Mouse (Mus musculus) stomach, postnatal 0 days (tissue): ENCODE results near the gene 1500015O10Rik. TPM values are rescaled to one million over a fixed set of nuclear protein-coding genes. Genes with fewer than 3 reads are reported as not detected.
A peak's percentile ranks its signal among the peaks of the same experiment; 100 is the strongest.

Experiments
- ATAC-seq: fragments of 200-750 bp; cut with Nextera tagmentation; 2 replicates; pipeline ENCODE4 v1.8.0; 2017; ENCODE audit not compliant: low FRiP score, low TSS enrichment
- DNase-seq: peaks from one replicate; pipeline ENCODE4 v3.0.0-alpha.2; 2016; ENCODE audit warnings: low spot score
- H3K27ac ChIP-seq: fragments of 300-500 bp; sonication (generic); replicated peaks from 2 replicates; pipeline ENCODE4 v1.5.1; 2014; ENCODE audit warnings: mild to moderate bottlenecking, control low read depth
- H3K27me3 ChIP-seq: fragments of 300-500 bp; sonication (generic); 2 replicates; pipeline ENCODE4 v1.6.1; 2014; ENCODE audit warnings: low read length; ENCODE audit not compliant: control insufficient read depth, insufficient read depth
- H3K36me3 ChIP-seq: fragments of 300-500 bp; sonication (generic); 2 replicates; pipeline ENCODE4 v1.6.1; 2014; ENCODE audit warnings: low read length, mixed read lengths; ENCODE audit not compliant: control insufficient read depth, insufficient read depth
- H3K4me1 ChIP-seq: fragments of 300-500 bp; sonication (generic); replicated peaks from 2 replicates; pipeline ENCODE4 v1.6.1; 2014; ENCODE audit warnings: antibody characterized with exemption; ENCODE audit not compliant: control insufficient read depth, insufficient read depth
- H3K4me2 ChIP-seq: fragments of 300-500 bp; sonication (generic); replicated peaks from 2 replicates; pipeline ENCODE4 v1.6.1; 2014; ENCODE audit warnings: low read depth, mild to moderate bottlenecking, control low read depth, moderate library complexity
- H3K4me3 ChIP-seq: fragments of 300-500 bp; sonication (generic); 2 replicates; pipeline ENCODE4 v1.5.1; 2014; ENCODE audit warnings: low read depth, low read length, control low read depth
- H3K9ac ChIP-seq: fragments of 300-500 bp; sonication (generic); 2 replicates; pipeline ENCODE4 v1.6.1; 2014; ENCODE audit warnings: mild to moderate bottlenecking, low read length, control low read depth, mixed read lengths
- H3K9me3 ChIP-seq: fragments of 300-500 bp; sonication (generic); 2 replicates; pipeline ENCODE4 v1.6.1; 2016; ENCODE audit warnings: low read length; ENCODE audit not compliant: control insufficient read depth
- CTCF ChIP-seq: IDR thresholded peaks from 2 replicates; pipeline ENCODE4 v1.5.1; 2016; ENCODE audit warnings: antibody characterized with exemption, low read depth, mild to moderate bottlenecking, moderate library complexity
- EP300 ChIP-seq: optimal IDR thresholded peaks from 2 replicates; pipeline ENCODE3; 2016; ENCODE audit warnings: antibody characterized with exemption
- WGBS: fragments of 180-500 bp; shearing (Covaris S2); extraction: QIAGEN DNeasy Blood & Tissue Kit; methylation state at CpG from one replicate; pipeline ENCODE4 v1.1.7; 2014; 5-methylcytosine and 5-hydroxymethylcytosine counted together
- polyA plus RNA-seq: library from polyadenylated mRNA; unstranded; fragments of >200 nt; fragmentation: Nextera tagmentation; extraction: Ambion mirVana; gene quantifications from 2 replicates; pipeline ENCODE4 v1.2.1, GENCODE M21; 2015

1500015O10Rik gene
- polyA plus RNA-seq, 1 experiment from 2014 or later = 15.5 TPM

- Histone ChIP-seq H3K9ac (no peak overlapping the region), H3K4me1 (no peaks in the 10 kb centered on the region), H3K4me3 (no peak overlapping the region), H3K36me3 (peaks cover 8% of the 10 kb centered on the region; the same call in 1 of the 2 replicates), H3K27me3 (no peaks in the 10 kb centered on the region), H3K27ac (peak overlapping the region; percentile 92), H3K4me2 (no peak overlapping the region), H3K9me3 (no peaks in the 10 kb centered on the region)
- DNase-seq (no peak), ATAC-seq (no peak; the same call in 1 of the 2 replicates)
- WGBS = 45% methylated on average over 2 of the region's 2 CpGs
- TF ChIP-seq CTCF (no peak), EP300 (no peak)
Measured at GRCm38 (mm10) chr1:43781195-43781594, 50.8 kb downstream of the 1500015O10Rik start.

GRCm38 (mm10) chr1:43781672-43782071, 51.3 kb downstream of the 1500015O10Rik start:
- H3K36me3 ChIP-seq = peaks cover 9% of the 10 kb centered on the region; the same call in 1 of the 2 replicates
- no peak overlapping the region for H3K4me3 ChIP-seq
- H3K9ac ChIP-seq = no peak overlapping the region
- WGBS = 34% methylated on average over 3 of the region's 3 CpGs
- peak; percentile 46 for TF ChIP-seq EP300
- no peak for TF ChIP-seq CTCF
- DNase-seq (no peak), ATAC-seq (peak; percentile 67; the same call in 1 of the 2 replicates)
- no peaks in the 10 kb centered on the region for H3K9me3 ChIP-seq
- no peak overlapping the region for H3K4me2 ChIP-seq
- no peaks in the 10 kb centered on the region for H3K4me1 ChIP-seq
- H3K27ac ChIP-seq = peak overlapping the region; percentile 92
- H3K27me3 ChIP-seq = no peaks in the 10 kb centered on the region

GRCm38 (mm10) chr1:43782680-43783079, 52.3 kb downstream of the 1500015O10Rik start:
- Histone ChIP-seq H3K9ac (no peak overlapping the region), H3K4me2 (no peak overlapping the region), H3K36me3 (peaks cover 9% of the 10 kb centered on the region; the same call in 1 of the 2 replicates), H3K4me1 (no peaks in the 10 kb centered on the region), H3K9me3 (no peaks in the 10 kb centered on the region), H3K27ac (peak overlapping the region; percentile 84), H3K27me3 (no peaks in the 10 kb centered on the region), H3K4me3 (no peak overlapping the region)
- WGBS = 84% methylated on average over 3 of the region's 3 CpGs
- no peak for DNase-seq
- no peak for ATAC-seq
- TF ChIP-seq CTCF (no peak), EP300 (no peak)

GRCm38 (mm10) chr1:43783186-43783585, 52.8 kb downstream of the 1500015O10Rik start:
- WGBS = 41% methylated on average over 3 of the region's 3 CpGs
- H3K27me3 ChIP-seq = no peaks in the 10 kb centered on the region
- peaks cover 9% of the 10 kb centered on the region; the same call in 1 of the 2 replicates for H3K36me3 ChIP-seq
- no peak overlapping the region for H3K4me3 ChIP-seq
- H3K9ac ChIP-seq = no peak overlapping the region
- H3K9me3 ChIP-seq = no peaks in the 10 kb centered on the region
- H3K4me1 ChIP-seq = no peaks in the 10 kb centered on the region
- ATAC-seq = no peak
- H3K4me2 ChIP-seq = no peak overlapping the region
- DNase-seq = no peak
- peak overlapping the region; percentile 84 for H3K27ac ChIP-seq
- TF ChIP-seq EP300 (no peak), CTCF (no peak)

DNA sequence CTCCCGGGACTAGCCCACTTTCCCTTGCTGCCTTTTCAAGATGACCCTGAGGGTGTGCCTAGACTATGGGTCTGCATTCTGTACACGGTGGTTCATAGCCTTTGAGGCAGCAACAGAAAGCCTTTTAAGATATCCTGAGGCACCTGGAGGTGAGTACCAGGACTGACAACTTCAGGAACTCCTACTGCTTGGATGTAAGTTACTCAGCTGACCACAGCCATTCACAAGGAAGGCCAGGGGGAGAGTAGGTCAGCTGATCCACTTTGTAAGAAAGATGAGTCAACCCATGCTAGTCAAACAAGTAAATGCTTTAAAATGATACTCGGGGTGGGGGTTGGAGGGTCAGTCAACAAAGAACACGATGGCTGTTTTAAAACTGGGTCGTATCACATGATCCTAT, 54.9 kb downstream of the 1500015O10Rik start:
- Histone ChIP-seq H3K4me1 (no peaks in the 10 kb centered on the region), H3K36me3 (peaks cover 5% of the 10 kb centered on the region; the same call in 1 of the 2 replicates), H3K4me2 (no peak overlapping the region), H3K27ac (no peak overlapping the region), H3K9ac (no peak overlapping the region), H3K9me3 (no peaks in the 10 kb centered on the region), H3K27me3 (no peaks in the 10 kb centered on the region), H3K4me3 (no peak overlapping the region)
- no peak for TF ChIP-seq EP300
- no peak for TF ChIP-seq CTCF
- DNase-seq (no peak), ATAC-seq (no peak)
- 63% methylated on average over 5 of the region's 5 CpGs for WGBS

GRCm38 (mm10) chr1:43786711-43787110, 56.3 kb downstream of the 1500015O10Rik start:
- Histone ChIP-seq H3K27ac (no peak overlapping the region), H3K4me3 (no peak overlapping the region), H3K9ac (no peak overlapping the region), H3K4me2 (no peak overlapping the region), H3K4me1 (no peaks in the 10 kb centered on the region), H3K36me3 (peaks cover 5% of the 10 kb centered on the region; the same call in 1 of the 2 replicates), H3K9me3 (no peaks in the 10 kb centered on the region), H3K27me3 (no peaks in the 10 kb centered on the region)
- ATAC-seq (no peak), DNase-seq (no peak)
- TF ChIP-seq EP300 = no peak
- no peak for TF ChIP-seq CTCF
- 92% methylated on average over 5 of the region's 5 CpGs for WGBS
